Mouse (Mus musculus) lung, postnatal 10 days (tissue): ENCODE results near the gene Itpk1.
A peak's percentile ranks its signal among the peaks of the same experiment; 100 is the strongest.

Source experiments
- DNase-seq: peaks from one replicate; pipeline ENCODE4 v3.0.0; 2021

Gene Itpk1

DNA sequence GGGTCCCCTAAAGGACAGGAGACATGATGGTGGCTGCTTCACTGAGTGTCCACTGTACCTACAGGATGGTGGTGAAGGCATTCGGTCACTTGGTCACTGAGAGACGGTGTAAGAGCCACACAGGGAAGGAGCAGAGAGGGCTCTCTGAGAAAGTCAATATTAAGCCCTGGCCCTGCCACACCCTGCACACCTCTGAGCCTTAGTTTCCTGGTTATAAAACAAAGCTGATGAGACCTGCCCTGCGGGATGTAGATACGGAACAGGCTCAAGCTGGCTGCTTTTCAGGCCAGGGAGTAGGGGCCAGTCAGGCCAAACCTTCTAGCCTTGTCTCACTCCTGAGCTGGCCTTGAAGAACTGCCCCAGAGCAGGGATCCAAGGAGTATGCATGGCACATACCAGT, 82.9 kb downstream of the Itpk1 start:
- DNase-seq: no peak

GRCm38 (mm10) chr12:102621205-102621604, 83.5 kb downstream of the Itpk1 start:
- DNase-seq: no peak

GRCm38 (mm10) chr12:102619908-102620307, 84.8 kb downstream of the Itpk1 start:
- DNase-seq: no peak

DNA sequence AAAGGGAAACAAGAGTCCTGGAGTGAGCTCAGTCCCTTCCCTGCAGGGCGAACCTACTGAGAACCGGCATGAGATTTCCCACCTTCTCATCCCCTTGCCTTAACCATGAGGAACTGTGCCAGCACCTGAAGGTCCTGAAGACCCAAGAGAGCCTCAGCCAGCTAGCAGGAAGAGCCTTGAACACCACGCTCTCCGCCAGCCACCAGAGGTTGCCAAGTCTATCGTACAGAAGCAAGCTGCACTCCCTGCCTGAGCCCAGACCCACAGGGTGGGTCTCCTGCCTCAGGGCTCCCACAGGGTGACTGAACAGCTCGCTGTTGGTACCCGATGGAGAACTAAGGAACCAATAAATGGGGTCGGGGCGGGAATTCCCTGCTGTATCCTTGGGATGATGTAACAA, 86.6 kb downstream of the Itpk1 start:
- no peak for DNase-seq

DNA sequence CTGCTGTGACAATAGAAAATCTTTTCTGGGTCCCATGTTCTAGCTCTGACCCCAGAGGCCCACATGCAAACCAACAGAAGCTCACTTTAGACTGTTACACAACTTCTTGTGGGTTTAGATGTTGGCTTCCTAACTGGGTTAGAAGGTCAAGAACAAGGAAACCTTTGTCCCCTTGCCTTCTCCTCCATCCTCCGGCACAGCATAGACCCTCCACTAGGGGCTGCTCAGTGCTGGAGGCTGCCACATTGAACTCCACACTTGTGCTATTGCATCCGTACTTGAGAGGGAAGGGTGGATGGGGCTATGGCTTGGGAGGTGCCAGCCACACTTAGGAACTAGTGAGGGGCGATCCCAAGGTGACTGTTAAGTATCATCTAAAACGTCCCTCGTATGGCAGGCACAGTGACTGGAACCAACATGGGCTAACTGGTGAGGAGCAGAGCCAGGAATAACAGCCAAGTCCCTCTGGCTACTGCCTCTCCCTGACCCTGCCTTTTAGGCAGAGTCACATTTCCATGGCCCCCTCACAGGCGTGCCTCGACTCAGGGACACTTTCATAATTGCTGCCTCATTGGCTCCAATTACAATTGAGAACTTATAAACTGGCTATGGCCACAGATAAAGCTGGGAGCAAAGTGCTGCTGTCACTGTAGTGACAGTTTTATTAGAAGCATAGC, 87.7 kb downstream of the Itpk1 start:
- DNase-seq: no peak

- no peak for DNase-seq
These were observed 88.5 kb downstream of the Itpk1 start for GRCm38 (mm10) chr12:102616201-102616600.

DNA sequence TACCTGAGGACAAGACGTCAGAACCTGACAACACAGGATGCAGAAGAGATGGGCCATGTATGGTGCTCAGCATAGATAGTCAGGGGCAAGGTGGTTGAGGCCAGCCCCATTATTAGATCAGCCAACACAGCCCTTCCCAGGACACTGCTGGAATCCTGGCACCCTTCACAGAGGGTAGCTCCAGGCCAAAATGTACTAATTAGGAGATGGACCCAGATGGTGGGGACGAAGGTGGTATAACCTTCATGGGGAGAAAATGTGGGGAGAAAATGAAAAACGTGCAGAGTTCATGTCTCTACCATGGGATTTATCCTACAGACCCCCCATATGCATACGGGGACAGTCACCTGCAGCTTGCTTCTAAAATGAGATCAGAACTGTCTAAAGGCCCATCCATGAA, 91.3 kb downstream of the Itpk1 start:
- no peak for DNase-seq

- DNase-seq: no peak
These were observed 92.3 kb downstream of the Itpk1 start for GRCm38 (mm10) chr12:102612431-102612830.

GRCm38 (mm10) chr12:102610927-102611326, 93.8 kb downstream of the Itpk1 start:
- DNase-seq: no peak

GRCm38 (mm10) chr12:102607808-102608517, 96.8 kb downstream of the Itpk1 start:
- no peak for DNase-seq

- no peak for DNase-seq
These were observed 97.7 kb downstream of the Itpk1 start for GRCm38 (mm10) chr12:102607066-102607465.

- no peak for DNase-seq
These were observed 99.1 kb downstream of the Itpk1 start for GRCm38 (mm10) chr12:102605607-102606006.

- DNase-seq: no peak
These were observed 102.3 kb downstream of the Itpk1 start for GRCm38 (mm10) chr12:102602255-102603041.

DNA sequence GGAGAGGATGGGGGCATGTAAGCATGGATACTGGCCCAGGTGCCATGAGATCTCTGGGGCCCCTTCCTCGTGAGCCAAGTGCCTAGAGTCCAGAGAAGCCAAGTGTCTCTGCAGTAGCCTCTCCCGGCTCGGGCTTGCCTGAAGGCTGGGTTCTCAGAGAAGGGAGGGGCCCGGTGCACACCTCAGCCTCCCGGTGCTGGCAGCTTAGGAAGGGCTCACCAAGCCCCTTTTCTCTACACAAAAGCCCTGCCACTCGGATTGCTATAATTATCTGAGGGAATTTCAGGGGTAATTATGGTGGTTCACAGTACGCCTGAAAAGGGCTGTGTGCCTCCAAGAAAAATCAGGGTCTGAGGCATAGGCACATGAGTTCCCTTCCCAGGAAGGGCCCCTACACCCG, 102.9 kb downstream of the Itpk1 start:
- no peak for DNase-seq

DNA sequence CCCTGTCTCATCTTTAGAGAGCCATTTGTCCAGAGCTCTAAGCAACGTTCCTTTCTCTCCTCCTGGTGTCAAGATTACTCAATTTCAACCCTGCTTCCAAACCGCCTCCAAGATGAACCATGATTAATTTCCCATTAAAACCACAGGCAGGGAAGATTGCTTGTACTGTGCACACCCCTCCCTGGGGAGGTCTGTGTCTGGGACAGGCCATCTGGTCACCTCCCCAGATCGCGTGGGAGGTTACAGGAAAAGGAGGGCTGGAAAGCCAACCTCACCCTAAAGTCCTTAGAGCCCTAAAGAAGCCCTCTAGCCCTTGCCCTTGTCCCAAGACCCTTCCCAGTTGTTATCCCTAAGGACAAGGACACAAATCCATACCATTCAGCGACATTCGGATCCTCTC, 104.4 kb downstream of the Itpk1 start:
- no peak for DNase-seq

DNA sequence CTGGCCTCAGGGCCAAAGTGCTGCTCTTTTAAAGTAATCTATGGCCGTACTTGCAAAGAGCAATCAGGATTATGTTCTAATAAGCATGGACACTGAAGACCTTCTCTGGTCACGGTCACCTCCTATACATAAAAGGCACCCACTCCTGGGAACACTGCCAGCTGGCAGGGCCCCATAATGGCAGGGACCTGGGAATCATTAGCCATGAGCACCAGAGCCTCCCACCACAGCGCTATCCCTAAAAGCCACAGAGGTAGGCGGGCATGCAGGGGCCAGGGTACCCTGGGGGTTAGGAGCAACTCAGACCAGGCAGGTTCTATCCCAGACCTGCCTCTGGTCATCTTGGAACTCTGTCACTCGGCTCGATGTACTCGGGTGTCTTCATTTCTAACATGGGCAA, 104.9 kb downstream of the Itpk1 start:
- DNase-seq: no peak

DNA sequence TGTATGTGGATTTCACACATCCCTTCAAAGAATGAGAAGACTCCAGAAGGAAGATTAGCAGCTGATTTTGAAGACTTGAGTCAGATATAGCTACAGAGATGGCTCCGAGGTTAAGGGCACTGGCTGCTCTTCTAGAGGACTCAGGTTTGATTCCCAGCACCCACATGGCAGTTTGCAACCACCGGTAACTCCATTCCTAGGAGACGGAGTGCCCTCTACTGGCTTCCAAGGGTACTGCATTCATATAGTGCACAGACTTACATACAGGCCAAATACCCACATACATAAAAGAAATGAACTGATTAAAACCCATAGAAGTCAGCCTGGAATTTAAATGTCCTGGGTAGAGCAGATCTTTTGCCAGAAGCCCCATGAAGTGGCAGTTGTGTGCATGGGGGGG, 106.2 kb downstream of the Itpk1 start:
- no peak for DNase-seq

DNA sequence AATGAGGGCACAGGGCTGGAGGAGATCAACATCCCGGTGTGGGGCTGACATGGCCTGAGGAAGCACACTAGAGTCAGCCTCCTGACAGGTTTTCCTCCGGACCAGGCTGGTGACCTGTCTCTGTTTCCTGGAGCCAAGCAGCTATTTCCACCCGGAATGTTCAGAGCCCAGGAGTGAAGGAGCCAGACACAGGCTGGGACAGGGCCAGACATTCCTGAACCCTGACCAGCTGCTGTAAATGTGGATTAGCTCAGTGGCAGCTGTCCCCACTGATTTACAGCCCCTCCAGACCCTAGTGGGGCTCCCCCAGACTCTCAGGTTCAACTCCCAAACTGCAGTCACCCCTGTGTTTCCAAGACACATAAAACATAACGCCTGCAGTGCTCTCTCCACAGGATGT, 107.3 kb downstream of the Itpk1 start:
- DNase-seq: peak; percentile 61

DNA sequence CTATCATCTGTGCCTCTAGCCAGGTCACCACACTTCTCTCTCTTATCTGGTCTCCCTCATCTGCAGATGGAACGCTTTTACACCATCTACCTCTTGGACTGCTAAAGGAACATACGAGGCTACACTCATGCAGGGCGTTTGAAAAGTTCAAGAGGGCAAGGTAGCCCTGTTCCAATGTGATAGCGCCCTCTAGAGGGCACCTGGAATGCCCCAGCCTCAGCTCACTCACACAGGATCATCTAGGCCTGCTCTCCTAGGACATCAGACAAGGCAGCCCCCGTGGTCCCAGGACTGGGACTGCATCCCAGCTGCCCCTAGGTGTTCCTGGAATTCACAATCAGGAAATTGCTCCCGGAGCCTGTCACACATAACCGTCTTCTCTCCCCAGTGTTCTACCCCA, 108.3 kb downstream of the Itpk1 start:
- DNase-seq: no peak

GRCm38 (mm10) chr12:102594627-102595026, 110.1 kb downstream of the Itpk1 start:
- no peak for DNase-seq

GRCm38 (mm10) chr12:102593699-102594098, 111.0 kb downstream of the Itpk1 start:
- DNase-seq: peak; percentile 47

DNA sequence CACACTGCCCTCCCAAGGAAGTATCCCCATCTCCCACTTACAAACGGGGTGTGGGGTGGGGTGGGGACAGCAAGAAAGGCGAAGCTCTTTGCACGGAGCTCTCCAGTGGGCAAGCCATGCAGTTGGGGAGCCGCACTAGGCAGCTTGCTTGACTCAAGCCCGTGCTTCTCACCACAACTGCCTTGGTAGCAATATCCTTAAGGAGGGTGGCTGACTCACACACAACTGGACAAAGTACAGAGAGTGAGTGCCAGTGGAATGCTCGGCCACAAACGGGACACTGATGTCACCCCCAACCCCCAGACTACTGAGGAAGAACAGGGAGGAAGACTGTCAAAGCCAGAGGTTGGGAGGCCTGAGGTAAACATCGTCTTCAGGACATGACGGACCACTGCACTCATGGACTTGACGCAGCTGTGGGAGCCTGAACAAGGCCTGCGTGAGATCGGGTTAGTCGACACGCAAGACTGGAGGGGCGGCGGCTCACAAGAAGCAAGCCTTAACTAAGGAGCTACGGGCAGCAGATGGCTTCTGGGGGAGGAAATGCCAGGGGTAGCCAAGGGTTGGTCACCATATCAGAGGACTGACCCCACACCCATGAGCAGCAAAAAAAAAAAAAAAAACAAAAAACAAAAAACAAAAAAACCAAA, 113.9 kb downstream of the Itpk1 start:
- DNase-seq: no peak

DNA sequence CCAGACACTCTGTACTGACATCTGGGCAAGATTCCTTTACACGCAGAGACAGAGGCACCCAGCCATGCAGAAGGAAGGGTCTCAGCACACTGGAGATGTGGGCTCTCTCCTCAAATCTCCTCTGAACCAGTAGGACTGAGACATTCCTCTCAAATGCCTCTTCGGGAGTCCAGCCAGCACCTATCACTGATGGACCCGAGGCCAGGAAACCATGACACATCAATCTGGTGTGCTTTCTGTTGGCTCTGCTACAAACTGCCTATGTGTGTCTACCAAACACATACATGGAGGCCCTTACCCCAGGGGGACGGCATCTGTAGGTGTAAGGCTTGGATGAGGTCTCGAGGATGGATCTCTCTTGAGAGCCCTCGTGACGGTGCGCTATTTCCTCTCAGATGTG, 117.6 kb downstream of the Itpk1 start:
- no peak for DNase-seq
